Mouse (Mus musculus) forebrain, embryonic 10.5 days (tissue): Measurements from ENCODE around the gene Sub1. TPM values are rescaled to one million over a fixed set of nuclear protein-coding genes. Genes with fewer than 3 reads are reported as not detected.

Experiments
- DNase-seq: peaks from one replicate; pipeline ENCODE4 v3.0.0-alpha.2; 2017; ENCODE audit warnings: low spot score; ENCODE audit errors: extremely low spot score
- H3K27ac ChIP-seq: fragments of 300-500 bp; sonication (generic); 2 replicates; pipeline ENCODE4 v1.5.1; 2016; ENCODE audit warnings: mild to moderate bottlenecking
- H3K27me3 ChIP-seq: fragments of 300-500 bp; sonication (generic); 2 replicates; pipeline ENCODE4 v1.6.1; 2016; ENCODE audit warnings: mild to moderate bottlenecking; ENCODE audit not compliant: poor library complexity, severe bottlenecking
- H3K36me3 ChIP-seq: fragments of 300-500 bp; sonication (generic); replicated peaks from 2 replicates; pipeline ENCODE4 v1.6.1; 2016; ENCODE audit warnings: mild to moderate bottlenecking, moderate library complexity
- H3K4me1 ChIP-seq: fragments of 300-500 bp; sonication (generic); 2 replicates; pipeline ENCODE4 v1.6.1; 2016
- H3K4me3 ChIP-seq: fragments of 300-500 bp; sonication (generic); 2 replicates; pipeline ENCODE4 v1.5.1; 2016; ENCODE audit warnings: mild to moderate bottlenecking, moderate library complexity
- H3K9me3 ChIP-seq: fragments of 300-500 bp; sonication (generic); 2 replicates; pipeline ENCODE4 v1.6.1; 2016; ENCODE audit warnings: mild to moderate bottlenecking, moderate library complexity
- WGBS: fragments of 180-500 bp; shearing (Covaris S2); methylation state at CpG from one replicate; pipeline ENCODE4 v1.1.7; 2016; 5-methylcytosine and 5-hydroxymethylcytosine counted together
- polyA plus RNA-seq: library from polyadenylated mRNA; unstranded; fragments of >200 nt; fragmentation: Nextera tagmentation; extraction: Ambion mirVana; gene quantifications from 2 replicates; pipeline ENCODE4 v1.2.1, GENCODE M21; 2016

The Sub1 gene
- polyA plus RNA-seq, 1 experiment from 2014 or later, result 744 TPM

DNA sequence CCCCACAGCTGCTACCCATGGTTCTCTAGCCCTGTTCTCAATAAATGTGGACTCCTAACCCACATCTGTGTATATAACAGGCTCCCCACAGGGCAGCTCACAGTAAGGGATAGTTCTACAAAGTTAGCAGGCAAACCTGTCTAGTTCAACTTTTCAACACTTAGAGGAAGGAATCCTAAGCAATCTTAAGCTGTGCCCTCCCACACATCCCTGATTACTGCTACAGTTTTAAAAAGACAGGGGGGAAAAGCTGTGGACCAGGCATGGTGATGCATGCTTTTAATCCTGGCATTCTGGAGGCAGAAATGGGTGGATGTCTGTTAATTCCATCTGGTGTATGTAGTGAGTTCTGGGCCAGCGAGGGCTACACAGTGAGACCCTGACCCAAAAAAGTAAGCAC, 19.7 kb downstream of the Sub1 start:
- Histone ChIP-seq H3K27me3 (no peaks in the 10 kb centered on the region), H3K9me3 (no peaks in the 10 kb centered on the region), H3K4me3 (no peak overlapping the region), H3K27ac (no peak overlapping the region), H3K4me1 (no peaks in the 10 kb centered on the region), H3K36me3 (peaks cover 54% of the 10 kb centered on the region)
- no peak for DNase-seq
- 90% methylated on average over 1 of the region's 1 CpGs for WGBS

DNA sequence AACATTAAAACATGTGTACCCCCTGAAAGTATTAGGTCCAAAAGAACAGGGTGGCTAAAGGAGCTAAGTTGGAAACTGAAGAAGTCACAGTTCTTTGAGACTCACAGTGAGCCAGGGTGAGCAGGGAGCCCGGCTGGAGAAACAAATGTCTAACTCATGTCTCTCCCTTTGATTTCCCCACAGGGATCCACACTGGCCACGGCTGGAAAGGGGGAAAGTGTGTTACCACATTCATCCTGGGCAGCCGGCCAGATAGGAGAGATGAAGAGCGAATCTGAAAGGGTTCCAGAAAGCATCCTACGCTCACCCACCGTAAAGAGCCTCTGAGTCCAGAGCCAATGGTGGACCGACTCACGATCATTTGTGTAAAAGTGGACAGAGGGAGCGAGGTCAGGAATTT, 20.9 kb downstream of the Sub1 start:
- peaks cover 42% of the 10 kb centered on the region for H3K36me3 ChIP-seq
- no peak overlapping the region for H3K27ac ChIP-seq
- H3K9me3 ChIP-seq, result no peaks in the 10 kb centered on the region
- DNase-seq, result no peak
- WGBS, result 94% methylated on average over 9 of the region's 9 CpGs
- H3K27me3 ChIP-seq, result no peaks in the 10 kb centered on the region
- H3K4me1 ChIP-seq, result no peaks in the 10 kb centered on the region
- no peak overlapping the region for H3K4me3 ChIP-seq

DNA sequence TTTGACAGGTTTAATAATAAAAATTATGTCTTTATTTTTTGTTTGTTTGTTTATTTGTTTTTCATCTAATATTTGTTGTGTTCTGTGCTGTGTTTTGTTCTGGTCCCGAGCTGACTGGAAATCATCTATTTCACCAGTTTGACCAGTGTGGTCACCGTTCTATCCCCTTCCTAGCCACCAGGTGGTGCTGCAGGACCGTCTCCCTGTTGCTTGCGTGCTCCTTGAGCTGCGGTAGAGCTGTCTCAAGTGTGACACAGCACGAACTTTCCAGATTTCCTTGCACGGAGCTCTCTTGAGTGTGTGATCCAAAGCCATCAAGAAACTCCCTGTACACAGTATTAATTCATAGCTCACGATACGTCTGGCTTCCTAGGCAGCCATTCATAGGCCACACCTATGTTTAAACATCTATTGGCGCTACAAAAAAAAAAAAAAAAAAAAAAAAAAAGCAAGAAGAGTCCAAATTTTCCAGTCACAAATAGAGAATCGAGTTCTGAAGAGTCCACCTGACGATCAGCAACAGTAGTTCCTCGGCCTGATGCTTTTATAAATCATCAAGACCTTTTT, 24.8 kb downstream of the Sub1 start:
- H3K9me3 ChIP-seq, result no peaks in the 10 kb centered on the region

DNA sequence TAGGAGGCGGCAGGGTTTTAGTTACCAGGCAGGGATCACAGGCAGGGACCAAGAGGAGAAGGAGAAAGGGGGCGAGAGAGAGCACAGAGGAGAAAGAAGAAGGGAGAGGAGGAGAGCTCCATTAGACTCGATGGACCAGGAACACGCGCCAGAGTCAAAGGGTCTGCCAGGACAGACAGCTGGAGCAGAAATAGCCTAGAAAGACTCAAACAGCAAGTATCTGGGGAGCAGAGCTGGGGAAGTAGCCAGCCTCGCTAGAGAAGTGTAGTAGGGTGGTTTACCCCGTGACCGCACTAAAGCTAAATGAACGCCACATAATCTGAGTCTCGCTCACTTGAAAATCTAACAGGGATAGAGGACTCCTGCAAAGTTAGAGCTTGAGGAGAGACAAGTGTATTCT, 26.2 kb downstream of the Sub1 start:
- H3K4me1 ChIP-seq, result no peaks in the 10 kb centered on the region
- no peaks in the 10 kb centered on the region for H3K9me3 ChIP-seq

More for the DNA sequence above, 24.8 kb downstream of the Sub1 start:
- 32% methylated on average over 13 of the region's 13 CpGs for WGBS
- Histone ChIP-seq H3K27ac (no peak overlapping the region), H3K4me3 (no peak overlapping the region), H3K36me3 (peaks cover 11% of the 10 kb centered on the region; the same call in 1 of the 2 replicates), H3K27me3 (no peaks in the 10 kb centered on the region), H3K4me1 (no peaks in the 10 kb centered on the region)
- peak; percentile 77 for DNase-seq

DNA sequence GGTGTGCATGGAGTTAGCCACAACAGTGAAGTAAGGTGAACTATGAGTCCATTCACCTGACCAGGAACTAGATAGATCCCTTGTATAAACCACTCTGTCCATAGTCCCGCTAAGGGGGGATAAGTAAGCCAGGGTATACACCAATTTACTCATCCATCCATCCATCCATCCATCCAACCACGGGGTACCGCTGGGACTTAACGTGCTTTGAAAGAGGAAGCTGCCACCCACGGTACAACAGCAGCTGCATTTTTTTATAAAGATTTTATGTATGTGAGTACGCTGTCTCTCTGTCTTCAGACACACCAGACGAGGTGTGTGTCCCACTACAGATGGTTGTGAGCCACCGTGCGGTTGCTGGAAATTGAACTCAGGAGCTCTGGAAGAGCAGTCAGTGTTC, 27.9 kb downstream of the Sub1 start:
- Histone ChIP-seq H3K27ac (no peak overlapping the region), H3K36me3 (no peaks in the 10 kb centered on the region), H3K9me3 (no peaks in the 10 kb centered on the region), H3K27me3 (no peaks in the 10 kb centered on the region), H3K4me3 (no peak overlapping the region), H3K4me1 (no peaks in the 10 kb centered on the region)
- no peak for DNase-seq
- WGBS, result 89% methylated on average over 9 of the region's 9 CpGs

More for the DNA sequence above, 26.2 kb downstream of the Sub1 start:
- peaks cover 5% of the 10 kb centered on the region; the same call in 1 of the 2 replicates for H3K36me3 ChIP-seq
- H3K4me3 ChIP-seq, result no peak overlapping the region
- DNase-seq, result no peak
- H3K27ac ChIP-seq, result no peak overlapping the region
- H3K27me3 ChIP-seq, result no peaks in the 10 kb centered on the region
- 84% methylated on average over 10 of the region's 10 CpGs for WGBS

DNA sequence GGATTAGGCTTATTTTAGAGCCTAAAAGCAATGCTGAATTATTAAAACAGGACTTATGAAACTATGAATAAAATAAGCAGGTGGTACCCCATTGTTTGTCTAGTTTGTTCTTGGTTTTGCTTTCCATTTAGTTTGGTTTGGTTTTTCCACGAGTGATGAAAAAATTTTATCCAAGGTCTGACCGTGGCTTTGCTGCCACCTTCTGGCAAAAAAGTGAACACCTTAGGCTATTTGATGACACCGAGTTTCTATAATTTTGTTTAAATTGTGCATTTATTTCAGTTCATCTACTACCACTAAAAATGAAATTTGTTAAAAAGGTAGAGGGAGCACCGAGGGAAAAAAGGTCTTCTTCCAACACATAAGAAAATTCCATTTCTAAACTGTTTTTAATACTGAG, 30.4 kb downstream of the Sub1 start:
- H3K9me3 ChIP-seq, result no peaks in the 10 kb centered on the region
- no peaks in the 10 kb centered on the region for H3K27me3 ChIP-seq
- WGBS, result 18% methylated on average over 4 of the region's 4 CpGs
- H3K27ac ChIP-seq, result no peak overlapping the region
- no peaks in the 10 kb centered on the region for H3K36me3 ChIP-seq
- H3K4me1 ChIP-seq, result no peaks in the 10 kb centered on the region
- DNase-seq, result no peak
- H3K4me3 ChIP-seq, result no peak overlapping the region

DNA sequence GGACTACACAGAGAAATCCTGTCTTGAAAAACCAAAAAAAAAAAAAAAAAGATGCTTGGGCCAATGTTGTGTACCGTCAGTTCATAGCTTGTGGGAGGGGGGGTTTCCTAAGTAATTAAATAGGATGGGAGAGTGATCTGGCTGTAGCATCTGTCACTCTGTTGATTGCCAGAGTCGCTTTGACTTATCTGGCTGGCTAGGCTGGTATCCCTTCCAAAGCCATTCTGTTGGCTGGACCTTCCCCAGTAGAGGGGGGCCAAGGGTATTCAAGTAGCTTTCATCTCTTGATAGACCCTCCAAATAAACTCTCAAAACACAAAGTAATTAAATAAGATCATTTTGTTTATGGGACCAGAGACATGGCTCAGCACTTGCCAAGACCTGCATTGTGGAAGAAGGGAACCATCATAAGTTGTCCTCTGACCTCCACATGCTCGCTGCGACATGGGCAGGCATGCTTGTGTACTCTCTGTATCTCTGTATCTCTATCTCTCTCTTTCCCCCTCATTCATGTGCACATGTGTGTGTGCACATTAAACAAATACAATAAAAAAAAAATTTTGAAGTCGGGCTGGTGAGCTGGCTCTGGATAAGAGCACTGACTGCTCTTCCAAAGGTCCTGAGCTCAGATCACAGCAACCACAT, 31.5 kb downstream of the Sub1 start:
- Histone ChIP-seq H3K4me1 (no peaks in the 10 kb centered on the region), H3K9me3 (no peaks in the 10 kb centered on the region), H3K4me3 (no peak overlapping the region), H3K27ac (no peak overlapping the region), H3K36me3 (no peaks in the 10 kb centered on the region), H3K27me3 (no peaks in the 10 kb centered on the region)
- no peak for DNase-seq
- 88% methylated on average over 5 of the region's 5 CpGs for WGBS

DNA sequence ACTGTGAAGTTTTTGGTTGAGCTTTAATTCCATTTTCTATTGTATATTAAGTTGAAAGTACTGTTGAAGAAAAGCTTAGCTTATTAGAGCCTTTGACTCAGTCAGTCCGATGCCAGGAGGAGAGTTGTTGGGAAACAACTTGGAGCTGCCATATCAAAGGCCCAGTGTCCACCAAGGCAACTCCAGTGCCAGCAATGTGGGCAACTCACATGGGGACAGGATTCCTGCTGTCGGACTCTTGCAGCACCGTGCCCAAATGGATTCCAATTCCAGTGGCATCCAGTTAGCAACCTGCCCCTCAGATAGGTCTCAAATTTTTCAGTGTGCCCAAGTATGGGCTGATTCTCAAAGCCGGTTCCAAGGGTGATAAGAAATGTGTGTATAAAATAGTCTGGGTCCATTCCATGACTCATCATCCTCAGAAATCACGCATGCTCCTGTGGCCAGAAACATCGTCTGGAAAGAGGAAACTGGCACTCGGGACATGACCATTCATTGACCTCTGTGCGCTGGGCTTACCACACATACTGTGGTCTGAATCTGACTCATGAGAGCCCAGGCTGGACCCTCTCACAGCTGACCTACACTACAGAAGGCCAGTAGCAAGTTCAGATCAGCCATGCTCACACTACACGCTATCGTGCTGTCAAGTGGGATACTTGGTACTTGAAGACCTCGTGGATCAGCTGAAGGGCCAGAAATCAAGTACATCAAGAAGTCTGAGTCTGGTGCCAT, 32.8 kb downstream of the Sub1 start:
- Histone ChIP-seq H3K4me3 (no peak overlapping the region), H3K36me3 (no peaks in the 10 kb centered on the region), H3K27me3 (no peaks in the 10 kb centered on the region), H3K27ac (no peak overlapping the region), H3K4me1 (no peaks in the 10 kb centered on the region), H3K9me3 (no peaks in the 10 kb centered on the region)
- DNase-seq, result no peak
- WGBS, result 91% methylated on average over 11 of the region's 11 CpGs

DNA sequence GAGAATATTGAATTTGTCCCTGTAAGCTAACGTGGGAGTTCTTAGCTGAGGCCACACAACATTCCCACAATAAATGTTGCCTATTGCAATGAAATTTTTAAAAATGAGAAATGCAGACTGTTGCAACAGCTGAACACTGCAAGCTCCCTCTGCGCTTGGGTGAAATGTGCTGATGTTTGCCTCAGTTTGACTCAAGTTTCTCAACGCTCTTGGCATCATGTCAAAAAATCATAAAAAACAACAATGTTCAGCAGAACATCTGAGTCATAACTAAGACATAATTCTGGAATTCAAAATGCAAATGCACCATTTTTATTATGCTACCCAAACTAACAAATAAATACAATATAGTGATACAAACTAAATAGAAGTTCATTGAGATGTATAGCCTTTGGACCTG, 37.1 kb downstream of the Sub1 start:
- no peaks in the 10 kb centered on the region for H3K27me3 ChIP-seq
- H3K36me3 ChIP-seq, result no peaks in the 10 kb centered on the region
- H3K9me3 ChIP-seq, result no peaks in the 10 kb centered on the region
- no peak for DNase-seq
- no peak overlapping the region for H3K27ac ChIP-seq
- no peaks in the 10 kb centered on the region for H3K4me1 ChIP-seq
- WGBS, result 93% methylated on average over 3 of the region's 3 CpGs
- H3K4me3 ChIP-seq, result no peak overlapping the region

DNA sequence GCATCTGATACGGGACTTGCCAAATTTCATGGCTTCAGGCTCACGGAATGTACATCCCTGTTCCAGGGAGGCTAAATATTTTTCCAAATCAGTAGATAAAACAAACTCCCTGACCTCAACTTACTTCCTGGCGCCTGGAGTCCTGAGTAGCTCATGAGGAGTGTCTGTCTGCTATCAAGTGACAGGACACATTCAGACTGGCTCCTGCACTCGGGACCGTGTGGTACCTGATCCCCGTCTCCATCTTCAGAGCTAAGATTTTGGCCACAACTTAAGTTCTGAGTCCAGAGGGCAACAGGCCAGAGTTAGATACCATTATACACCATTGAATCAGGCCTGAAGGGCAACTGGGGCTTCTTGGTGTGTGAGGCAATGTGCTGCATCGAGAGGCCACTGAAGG, 40.7 kb downstream of the Sub1 start:
- H3K27ac ChIP-seq, result no peak overlapping the region
- no peaks in the 10 kb centered on the region for H3K9me3 ChIP-seq
- H3K4me1 ChIP-seq, result no peaks in the 10 kb centered on the region
- WGBS, result 90% methylated on average over 7 of the region's 7 CpGs
- H3K4me3 ChIP-seq, result no peak overlapping the region
- H3K36me3 ChIP-seq, result no peaks in the 10 kb centered on the region
- DNase-seq, result no peak
- H3K27me3 ChIP-seq, result no peaks in the 10 kb centered on the region

DNA sequence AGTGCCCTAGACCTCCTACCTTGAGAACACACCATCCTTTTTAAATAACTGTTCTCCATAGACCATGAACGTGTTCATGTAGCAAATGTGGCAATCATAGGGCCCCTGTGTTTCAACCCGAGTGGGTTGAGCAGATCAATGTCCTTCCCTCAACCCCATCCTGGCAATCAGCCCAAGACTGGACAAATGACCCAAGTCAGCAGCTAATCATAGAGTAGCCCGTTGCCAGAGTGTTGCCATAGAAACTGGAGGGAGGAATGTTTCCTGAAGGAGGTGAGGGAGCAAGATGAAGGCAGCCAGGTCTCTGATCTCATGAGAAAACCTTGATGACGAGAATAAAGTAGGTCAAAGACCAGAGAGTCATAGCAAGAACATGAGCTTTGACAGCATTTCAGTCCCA, 42.6 kb downstream of the Sub1 start:
- Histone ChIP-seq H3K9me3 (no peaks in the 10 kb centered on the region), H3K4me3 (no peak overlapping the region), H3K36me3 (no peaks in the 10 kb centered on the region), H3K27me3 (no peaks in the 10 kb centered on the region), H3K4me1 (no peaks in the 10 kb centered on the region), H3K27ac (no peak overlapping the region)
- 76% methylated on average over 4 of the region's 4 CpGs for WGBS
- DNase-seq, result no peak

DNA sequence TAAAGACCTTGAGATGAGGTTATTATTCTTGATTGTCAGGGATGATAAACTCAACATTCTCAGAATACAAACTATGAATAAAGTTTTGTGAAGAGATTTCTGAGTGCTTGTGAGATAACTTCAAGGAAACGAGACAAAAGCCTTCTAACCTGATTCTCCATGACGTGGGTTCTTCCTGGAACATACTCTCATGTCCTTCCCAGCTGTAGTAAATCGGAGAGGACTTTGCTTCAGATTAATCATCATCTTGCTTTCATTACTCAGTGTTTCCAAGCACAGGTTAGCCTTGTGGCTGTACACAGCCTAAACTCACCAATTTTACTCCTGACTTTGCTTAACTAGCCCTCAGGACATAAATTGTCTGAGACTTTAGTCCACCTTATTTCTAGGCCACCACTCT, 44.6 kb downstream of the Sub1 start:
- H3K36me3 ChIP-seq, result no peaks in the 10 kb centered on the region
- H3K27me3 ChIP-seq, result no peaks in the 10 kb centered on the region
- WGBS, result 85% methylated on average over 3 of the region's 3 CpGs
- H3K4me1 ChIP-seq, result no peaks in the 10 kb centered on the region
- H3K27ac ChIP-seq, result no peak overlapping the region
- H3K9me3 ChIP-seq, result no peaks in the 10 kb centered on the region
- no peak for DNase-seq
- no peak overlapping the region for H3K4me3 ChIP-seq

DNA sequence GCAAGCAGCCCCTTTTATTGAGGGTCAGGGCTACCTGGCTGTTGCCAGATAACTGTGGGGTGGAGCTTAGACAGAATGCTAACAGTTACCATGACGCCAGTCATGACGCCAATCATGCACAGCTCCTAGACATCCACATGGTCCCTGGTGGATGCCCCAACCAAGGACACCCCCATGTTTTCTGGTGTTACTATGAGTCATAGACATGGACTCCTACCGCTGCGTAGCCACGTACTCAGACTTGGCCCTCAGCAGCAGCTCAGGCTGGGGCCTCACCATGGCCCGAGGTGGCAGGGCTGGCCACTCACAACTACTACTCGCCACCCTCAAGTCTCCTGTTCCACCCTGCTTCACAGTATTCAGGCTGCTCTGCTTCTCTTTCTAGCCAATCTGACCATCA, 45.6 kb downstream of the Sub1 start:
- H3K27me3 ChIP-seq, result no peaks in the 10 kb centered on the region
- H3K36me3 ChIP-seq, result no peaks in the 10 kb centered on the region
- no peak for DNase-seq
- H3K27ac ChIP-seq, result no peak overlapping the region
- no peaks in the 10 kb centered on the region for H3K9me3 ChIP-seq
- H3K4me3 ChIP-seq, result no peak overlapping the region
- no peaks in the 10 kb centered on the region for H3K4me1 ChIP-seq
- WGBS, result 93% methylated on average over 7 of the region's 7 CpGs
